Mouse (Mus musculus): ENCODE measurements at regions not wholly inside any gene's neighbourhood (a gene's known extent, or its start where the extent isn't known, plus 50 kb on each side); places are given as distances from the start of the nearest gene placed in this dataset.

DNA sequence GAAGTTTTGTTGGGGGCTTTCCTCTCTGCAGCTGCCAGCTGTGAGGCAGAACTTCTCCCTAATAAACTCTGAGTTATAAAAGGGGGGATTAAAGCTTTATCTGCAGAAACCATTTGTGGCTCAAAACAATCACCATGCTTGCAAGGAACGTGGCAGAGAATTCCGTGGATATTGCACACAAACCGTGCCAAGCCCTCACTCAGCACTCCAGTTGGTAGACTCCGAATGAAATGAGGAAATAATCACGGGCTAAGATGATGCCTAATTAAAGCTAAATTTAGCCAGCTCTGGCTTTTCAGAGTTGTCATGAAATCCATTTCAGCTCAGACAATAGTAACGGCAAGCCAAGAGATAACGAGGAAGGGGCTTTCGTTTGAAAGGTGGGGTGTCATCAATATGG, 58.1 kb upstream of the Prok2 start:
- DNase-seq (ENCODE audit: low spot score in 2 of 2): peak in 1 of 2 experiments; percentile 32

DNA sequence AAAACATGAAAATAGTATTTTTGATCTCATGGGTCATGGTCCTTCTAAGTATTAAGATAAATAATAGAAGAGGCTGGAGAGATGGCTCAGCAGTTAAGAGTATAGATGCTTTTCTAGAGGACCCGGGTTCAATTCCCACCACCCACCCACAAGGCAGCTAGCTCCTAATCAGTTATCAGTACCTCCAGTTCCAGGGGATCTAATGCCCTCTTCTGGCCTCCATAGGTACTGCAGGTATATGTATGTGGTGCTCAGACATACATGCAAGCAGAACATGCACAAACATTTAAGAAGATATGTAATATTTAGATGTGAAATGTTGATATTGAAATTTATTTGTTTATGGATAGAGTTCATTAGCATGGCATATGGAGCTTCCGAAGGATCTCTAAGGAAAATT, 56.8 kb upstream of the Prok2 start:
- no peak for DNase-seq (ENCODE audit: low spot score in 2 of 2)
